Mouse (Mus musculus) erythroblast, adult 5-6 weeks (primary cell): ENCODE measurements around the gene Crisp2. TPM values are rescaled to one million over a fixed set of nuclear protein-coding genes. Genes with fewer than 3 reads are reported as not detected.
"Not testable (repeated sequence)": the region's sequence is repeated elsewhere in the genome, so short reads cannot be mapped to it uniquely, and the experiment has no call there.

Experiments
- ATAC-seq: replicated peaks from 2 replicates; pipeline ENCODE4 v1.8.0; 2016; ENCODE audit warnings: moderate number of reproducible peaks, mild to moderate bottlenecking, moderate TSS enrichment, inconsistent platforms; ENCODE audit not compliant: poor library complexity, low FRiP score, severe bottlenecking
- total RNA-seq, 2 experiments: library from RNA; stranded (forward) in 1 of 2; stranded (reverse) in 1 of 2; fragments of 150-400 nt in 1 of 2; fragments of 200-764, 138-1000 nt in 1 of 2; gene quantifications; 2 replicates each; pipeline versions ENCODE4 v1.2.3 to v1.2.4; 2015 to 2017; ENCODE audit warnings: low replicate concordance in 2 of 2

The Crisp2 gene
- total RNA-seq, 2 experiments from 2014 or later, result 3.7 TPM; not detected in 1

DNA sequence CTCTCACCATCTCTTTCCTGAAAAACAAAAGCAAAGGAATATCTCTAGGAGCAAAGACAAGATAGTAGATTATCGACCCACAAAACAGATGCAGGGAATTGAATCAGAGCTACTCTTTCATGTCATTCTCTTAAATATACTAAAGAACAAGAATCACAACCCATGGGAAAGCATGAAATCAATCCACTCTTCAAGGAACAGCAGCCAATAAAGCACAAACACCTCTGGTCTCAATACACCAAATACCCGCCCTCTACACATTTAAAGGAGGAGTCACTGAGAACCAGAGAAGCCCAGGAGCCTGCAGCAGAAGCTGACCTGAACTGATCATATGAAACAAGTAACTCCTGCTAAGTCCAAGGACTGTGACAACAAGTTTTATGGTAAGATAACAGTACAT is 80.0 kb downstream of the Crisp2 start, which contains the start of gene Esp1:
Gene Esp1, plus strand, starts transcription at position 301 of the 400 bp plus-strand sequence.
- no peak for ATAC-seq

DNA sequence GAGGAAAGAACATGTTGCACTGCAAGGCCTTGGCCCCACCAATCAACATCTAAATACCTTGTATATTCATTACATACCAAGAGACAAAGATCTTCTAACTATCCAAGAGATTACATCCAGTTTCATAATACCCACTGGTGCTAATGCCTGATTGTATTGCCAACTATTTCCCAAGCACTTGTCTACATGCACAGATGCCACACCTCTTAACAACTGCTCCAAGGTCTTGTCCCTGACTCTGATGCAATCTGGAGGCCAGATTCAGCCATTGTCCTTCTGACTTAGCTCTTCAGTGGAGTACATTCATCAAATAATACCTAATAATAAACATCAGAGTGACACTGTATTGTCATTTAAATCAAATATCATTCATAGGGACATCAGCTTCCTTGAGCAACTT is 89.7 kb downstream of the Crisp2 start:
- ATAC-seq, result not testable (repeated sequence)

GRCm38 (mm10) chr17:40716273-40716672 is 90.5 kb downstream of the Crisp2 start:
- no peak for ATAC-seq

Other genes with a start within 250 kb of the Crisp2 start
- not detected in 2 replicates for gene Esp6, start 245.5 kb downstream of the Crisp2 start, total RNA-seq (2015; ENCODE audit: low replicate concordance)
- gene Esp6, start 245.5 kb downstream of the Crisp2 start, total RNA-seq (2017; ENCODE audit: low replicate concordance), result not detected in 2 replicates
- gene Esp4, start 208.4 kb downstream of the Crisp2 start, total RNA-seq (2015; ENCODE audit: low replicate concordance), result not detected in 2 replicates
- gene Esp4, start 208.4 kb downstream of the Crisp2 start, total RNA-seq (2017; ENCODE audit: low replicate concordance), result not detected in 2 replicates
- not detected in 2 replicates for gene Esp3, start 174.9 kb downstream of the Crisp2 start, total RNA-seq (2015; ENCODE audit: low replicate concordance)
- gene Esp3, start 174.9 kb downstream of the Crisp2 start, total RNA-seq (2017; ENCODE audit: low replicate concordance), result not detected in 2 replicates
- not detected in 2 replicates for gene Esp1, start 79.9 kb downstream of the Crisp2 start, total RNA-seq (2015; ENCODE audit: low replicate concordance)
- not detected in 2 replicates for gene Esp1, start 79.9 kb downstream of the Crisp2 start, total RNA-seq (2017; ENCODE audit: low replicate concordance)
- gene Rhag, start 4.1 kb upstream of the Crisp2 start, total RNA-seq (2015; ENCODE audit: low replicate concordance), result 918 and 923 TPM in 2 replicates
- gene Rhag, start 4.1 kb upstream of the Crisp2 start, total RNA-seq (2017; ENCODE audit: low replicate concordance), result 744 and 814 TPM in 2 replicates
- gene 9130008F23Rik, start 73.6 kb upstream of the Crisp2 start, total RNA-seq (2015; ENCODE audit: low replicate concordance), result 0.84 and 2.3 TPM in 2 replicates
- gene 9130008F23Rik, start 73.6 kb upstream of the Crisp2 start, total RNA-seq (2017; ENCODE audit: low replicate concordance), result not detected in 2 replicates
- gene Glyatl3, start 107.3 kb upstream of the Crisp2 start, total RNA-seq (2015; ENCODE audit: low replicate concordance), result 5.4 TPM in 1 of 2 replicates, not detected in the other
- not detected in 2 replicates for gene Glyatl3, start 107.3 kb upstream of the Crisp2 start, total RNA-seq (2017; ENCODE audit: low replicate concordance)
- gene Mut, start 127.7 kb upstream of the Crisp2 start, total RNA-seq (2015; ENCODE audit: low replicate concordance), result 9.0 and 10.0 TPM in 2 replicates
- gene Mut, start 127.7 kb upstream of the Crisp2 start, total RNA-seq (2017; ENCODE audit: low replicate concordance), result 7.4 and 18.7 TPM in 2 replicates
- 22.5 and 42.4 TPM in 2 replicates for gene Cenpq, start 128.0 kb upstream of the Crisp2 start, total RNA-seq (2015; ENCODE audit: low replicate concordance)
- 54.5 and 55.8 TPM in 2 replicates for gene Cenpq, start 128.0 kb upstream of the Crisp2 start, total RNA-seq (2017; ENCODE audit: low replicate concordance)